Mouse (Mus musculus): ENCODE measurements around the gene Exoc6. TPM values are rescaled to one million over a fixed set of nuclear protein-coding genes. Genes with fewer than 3 reads are reported as not detected.

The Exoc6 gene
- total RNA-seq, 1 experiment from 2014 or later: 69.9 TPM

DNA sequence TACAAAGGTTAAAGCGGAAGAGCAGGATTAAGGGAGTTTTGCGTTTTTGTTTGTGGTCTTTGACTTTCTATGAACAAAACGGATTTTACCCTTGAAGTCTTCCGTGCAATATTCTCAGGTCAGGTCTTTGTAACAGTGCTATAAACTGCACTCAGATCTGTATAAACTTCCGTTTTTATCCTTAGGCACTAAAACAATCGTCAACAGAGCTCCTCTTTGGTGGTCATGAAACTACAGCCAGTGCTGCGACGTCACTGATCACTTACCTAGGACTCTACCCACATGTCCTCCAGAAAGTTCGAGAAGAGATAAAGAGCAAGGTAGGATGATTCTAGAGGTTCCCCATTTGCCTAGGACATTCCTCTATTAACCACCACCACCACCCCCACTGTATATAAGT, 149.5 kb downstream of the Exoc6 start:
- ATAC-seq (ENCODE audit: extremely low read depth, insufficient number of reproducible peaks, low FRiP score, poor library complexity, severe bottlenecking): no peak

DNA sequence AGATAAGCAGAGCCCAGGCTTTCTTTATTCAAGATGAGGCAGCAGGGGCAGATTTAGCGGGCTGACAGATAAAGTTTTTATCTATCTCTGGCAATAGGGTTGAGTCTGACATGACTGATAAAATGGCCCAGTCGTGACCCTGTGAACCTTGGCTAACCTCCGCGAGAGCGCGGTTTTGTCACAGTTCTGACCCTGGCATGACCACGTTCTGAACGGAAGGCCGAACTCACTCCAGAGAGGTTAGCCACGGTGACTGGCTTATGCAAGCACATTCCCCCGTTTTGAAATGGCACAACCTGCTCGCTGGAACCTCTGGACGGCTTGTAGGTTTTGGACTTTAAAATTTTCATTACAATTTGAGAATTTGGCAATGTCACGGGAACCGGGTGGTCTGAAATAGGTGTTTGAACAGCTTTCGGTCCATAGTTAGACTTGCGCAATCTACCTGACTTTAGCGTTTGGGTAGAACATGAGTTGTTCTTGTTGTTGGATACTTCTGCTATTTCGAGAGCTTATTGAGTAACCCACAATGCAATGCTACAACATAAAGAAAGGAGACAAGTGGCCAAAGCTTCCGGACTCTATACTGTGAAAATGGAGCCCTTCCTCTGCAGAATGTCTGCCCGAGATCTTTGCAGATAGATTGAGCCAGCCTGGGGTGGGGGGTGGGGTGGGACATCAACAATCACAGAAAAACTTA, 152.3 kb downstream of the Exoc6 start:
- peak; percentile 18; the same call in 1 of the 2 replicates for ATAC-seq (ENCODE audit: extremely low read depth, insufficient number of reproducible peaks, low FRiP score, poor library complexity, severe bottlenecking)

DNA sequence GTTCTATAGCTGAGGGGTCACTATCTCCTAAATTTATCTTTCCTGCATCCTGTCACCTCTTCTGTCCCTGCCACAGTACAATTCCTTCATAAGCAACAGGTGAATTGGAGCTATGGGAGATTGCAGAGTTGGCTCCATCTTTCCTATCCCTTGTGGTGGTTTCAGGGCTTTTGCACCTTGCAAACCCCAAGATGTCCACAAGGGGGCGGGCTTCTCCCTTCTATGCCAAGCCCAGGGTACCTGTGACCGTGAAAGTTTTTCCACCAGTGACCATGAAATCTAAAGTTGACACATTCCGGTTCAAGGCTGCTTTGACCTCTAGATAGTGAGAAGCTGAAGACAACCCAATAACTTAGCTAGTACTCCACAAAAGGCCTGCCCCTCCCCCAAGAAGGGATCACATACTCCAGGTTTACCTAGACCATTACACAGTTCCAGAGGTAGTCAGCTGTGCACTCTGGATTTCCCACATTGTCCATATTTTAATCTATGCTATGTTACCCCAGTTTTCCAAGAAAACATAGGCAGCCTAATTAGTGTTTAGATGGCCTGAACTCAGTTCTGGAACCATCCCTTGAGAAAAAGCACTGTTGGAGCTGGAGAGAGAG, 153.8 kb downstream of the Exoc6 start:
- ATAC-seq (ENCODE audit: extremely low read depth, insufficient number of reproducible peaks, low FRiP score, poor library complexity, severe bottlenecking): peak; percentile 62

DNA sequence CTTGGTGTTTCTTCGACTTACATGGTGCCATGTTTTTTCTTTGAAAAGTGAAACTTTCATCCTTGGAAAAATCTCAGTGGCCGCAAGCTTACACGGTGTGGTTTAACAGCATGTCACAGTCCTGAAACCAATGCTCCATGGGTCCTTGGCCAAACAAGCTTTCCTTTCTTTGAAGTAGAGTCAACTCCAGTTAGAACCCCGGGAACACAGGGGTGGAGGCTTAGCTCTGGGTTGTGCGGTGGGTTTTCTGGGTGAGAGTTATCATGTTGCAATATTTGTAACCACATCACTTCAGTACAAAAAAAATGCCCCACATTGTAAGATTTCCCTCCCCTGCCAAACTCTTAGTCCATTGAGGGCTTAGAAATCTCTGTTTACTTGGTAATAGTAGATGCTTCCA, 155.5 kb downstream of the Exoc6 start:
- no peak for ATAC-seq (ENCODE audit: extremely low read depth, insufficient number of reproducible peaks, low FRiP score, poor library complexity, severe bottlenecking)

DNA sequence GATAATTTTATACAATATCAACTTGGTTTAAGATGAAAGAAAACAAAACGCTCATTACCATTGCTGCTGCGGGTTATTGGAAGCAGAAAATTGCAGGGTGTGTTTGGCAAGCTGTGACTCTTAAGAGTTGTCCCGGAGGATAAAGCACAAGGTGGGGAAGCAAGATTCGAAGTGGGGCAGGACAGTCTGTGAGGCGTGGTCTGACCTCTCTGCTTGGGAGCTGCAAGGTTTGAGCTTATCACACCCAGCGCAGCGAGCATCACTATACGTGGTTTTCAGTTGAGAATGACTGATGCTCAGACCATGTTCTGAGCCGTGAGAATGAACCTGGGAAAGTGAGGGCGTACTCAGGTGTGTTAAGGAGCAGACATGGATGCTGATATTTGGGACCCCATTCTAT, 164.5 kb downstream of the Exoc6 start:
- no peak for ATAC-seq (ENCODE audit: extremely low read depth, insufficient number of reproducible peaks, low FRiP score, poor library complexity, severe bottlenecking)

DNA sequence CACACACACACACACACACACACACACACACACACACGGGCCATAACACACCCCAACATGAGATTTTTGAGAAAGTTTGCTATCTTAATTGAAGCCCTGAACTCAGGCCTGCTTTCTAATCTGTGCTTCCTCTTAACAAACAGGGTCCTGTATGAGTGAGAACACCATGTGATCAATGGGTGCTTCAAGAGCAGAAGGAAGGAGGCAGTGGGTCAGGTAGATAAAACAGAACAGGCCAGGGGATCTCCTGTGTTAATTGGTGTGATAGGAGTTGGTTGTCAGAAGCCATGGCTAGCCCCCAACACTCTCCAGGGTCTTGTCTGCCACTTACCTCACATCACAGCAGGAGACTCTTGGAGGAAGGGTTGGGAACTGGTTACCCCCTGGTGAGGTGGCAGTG, 165.8 kb downstream of the Exoc6 start:
- ATAC-seq (ENCODE audit: extremely low read depth, insufficient number of reproducible peaks, low FRiP score, poor library complexity, severe bottlenecking): no peak

DNA sequence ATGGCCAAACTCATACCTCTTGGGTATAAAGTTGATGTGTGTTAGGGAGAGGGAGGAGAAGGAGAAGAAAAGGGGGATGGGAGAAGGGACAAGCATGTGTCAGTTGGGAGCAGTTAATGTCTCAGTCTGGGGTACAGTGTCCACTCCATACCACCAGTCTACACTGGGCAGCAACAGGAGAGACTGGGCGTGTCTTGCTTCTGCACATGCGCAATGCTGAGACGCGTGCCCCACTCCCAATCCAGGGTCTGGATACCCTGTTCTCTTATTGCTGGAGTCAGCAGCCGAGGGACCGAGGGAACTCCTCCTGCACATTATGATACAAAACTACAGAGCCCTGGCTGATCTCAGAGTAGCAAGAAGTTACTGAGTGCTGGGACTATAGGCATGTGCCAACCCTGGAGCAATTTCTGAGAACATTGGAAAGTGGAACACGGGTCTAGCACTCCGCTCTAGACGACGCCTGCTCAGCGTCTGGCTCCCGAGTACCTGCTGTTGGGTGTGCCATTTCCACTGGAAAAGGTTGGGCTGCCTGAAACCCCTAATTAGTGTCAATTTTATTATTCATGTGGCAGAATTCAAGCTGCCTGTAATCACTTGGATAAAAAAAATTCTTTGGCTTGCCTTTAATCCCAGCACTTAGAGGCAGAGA, 166.4 kb downstream of the Exoc6 start:
- ATAC-seq (ENCODE audit: extremely low read depth, insufficient number of reproducible peaks, low FRiP score, poor library complexity, severe bottlenecking): no peak

DNA sequence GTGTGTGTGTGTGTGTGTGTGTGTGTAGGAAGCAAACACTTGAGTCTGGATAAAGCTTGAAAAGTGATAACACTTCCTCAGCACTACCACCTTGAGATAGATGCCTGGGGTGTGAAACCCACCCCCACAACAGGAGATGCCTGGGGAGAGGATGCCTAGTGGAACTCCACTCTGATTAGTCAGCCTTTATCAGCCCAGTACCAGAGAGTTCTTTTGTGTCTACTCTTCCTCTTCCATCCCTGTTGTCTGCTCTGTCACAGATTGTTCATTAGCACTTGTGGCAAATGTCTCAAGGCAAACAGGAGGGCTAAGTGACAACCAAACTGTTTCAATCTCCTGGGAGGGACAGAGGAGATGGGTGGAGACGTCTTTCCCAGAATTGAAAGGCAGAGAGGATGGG, 168.9 kb downstream of the Exoc6 start:
- no peak for ATAC-seq (ENCODE audit: extremely low read depth, insufficient number of reproducible peaks, low FRiP score, poor library complexity, severe bottlenecking)

DNA sequence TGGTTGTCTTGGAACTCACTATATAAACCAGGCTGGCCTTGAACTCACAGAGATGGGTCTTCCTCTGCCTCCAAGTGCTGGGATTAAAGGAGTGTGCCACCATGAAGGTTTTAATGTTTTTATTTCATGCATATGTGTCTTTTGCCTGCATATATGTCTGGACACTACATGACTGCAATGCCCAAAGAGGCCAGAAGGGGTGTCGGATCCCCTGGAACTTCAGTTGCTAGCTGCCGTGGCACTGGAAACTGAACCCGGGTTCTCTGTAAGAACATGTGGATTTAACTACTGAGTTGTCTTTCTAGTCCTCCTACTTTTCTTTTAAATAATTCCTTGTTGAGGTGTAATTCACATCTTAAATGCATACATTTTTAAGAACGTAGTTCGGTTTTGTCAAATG, 174.4 kb downstream of the Exoc6 start:
- ATAC-seq (ENCODE audit: extremely low read depth, insufficient number of reproducible peaks, low FRiP score, poor library complexity, severe bottlenecking): no peak

DNA sequence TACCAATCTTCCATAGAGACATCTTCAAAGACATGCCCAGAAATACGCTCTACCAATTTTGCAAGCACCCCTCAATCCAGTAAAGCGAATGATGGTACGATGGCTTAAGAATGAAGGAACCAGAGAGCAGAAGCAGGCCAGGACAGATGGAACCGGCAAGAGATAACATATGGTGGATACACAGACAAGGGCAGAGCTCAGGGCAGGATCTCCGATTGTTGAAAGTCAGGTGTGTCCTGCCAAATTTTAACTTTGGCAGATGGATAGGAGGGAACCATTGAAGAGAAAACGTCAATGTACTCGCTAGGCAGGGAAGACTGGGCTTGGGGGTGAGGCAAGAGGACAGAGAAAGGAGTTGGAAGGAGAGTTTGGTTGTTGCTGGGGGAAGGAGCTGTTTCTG, 176.4 kb downstream of the Exoc6 start:
- no peak for ATAC-seq (ENCODE audit: extremely low read depth, insufficient number of reproducible peaks, low FRiP score, poor library complexity, severe bottlenecking)

DNA sequence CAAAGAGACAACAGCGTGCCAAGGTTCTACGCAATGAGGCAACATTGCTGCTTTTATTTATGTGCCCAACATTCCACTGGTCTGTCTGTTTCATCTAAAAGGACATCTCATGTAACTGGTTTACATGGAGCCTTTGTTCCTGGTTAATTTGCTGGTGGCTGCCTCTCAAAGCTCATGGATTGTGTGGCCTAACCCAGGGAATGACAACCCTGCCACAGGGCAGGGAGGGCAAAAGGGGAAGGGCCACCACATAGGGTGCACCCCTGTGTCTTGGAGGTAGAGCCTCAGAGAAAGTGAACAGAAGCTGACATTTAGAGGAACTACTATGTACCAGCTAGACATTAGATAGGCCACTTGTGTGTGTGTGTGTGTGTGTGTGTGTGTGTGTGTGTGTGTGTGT, 177.1 kb downstream of the Exoc6 start:
- no peak for ATAC-seq (ENCODE audit: extremely low read depth, insufficient number of reproducible peaks, low FRiP score, poor library complexity, severe bottlenecking)

Other genes starting within 250 kb of the Exoc6 start
- 25.9 and 27.8 TPM in 2 replicates for gene Ide, start 212.6 kb upstream of the Exoc6 start, total RNA-seq (2017)
- 0.61 and 0.70 TPM in 2 replicates for gene Kif11, start 174.0 kb upstream of the Exoc6 start, total RNA-seq (2017)
- gene Hhex, start 115.6 kb upstream of the Exoc6 start, total RNA-seq (2017): 57.2 and 72.9 TPM in 2 replicates
- gene Cyp26c1, start 135.2 kb downstream of the Exoc6 start, total RNA-seq (2017): not detected in 2 replicates
- gene Cyp26a1, start 147.4 kb downstream of the Exoc6 start, total RNA-seq (2017): 0.25 TPM in 1 of 2 replicates, not detected in the other

Measured in neutrophil, adult 5-6 weeks (primary cell).